Mouse (Mus musculus) ovary, postnatal 10 days (tissue): ENCODE data around the gene Dpm2.
A peak's percentile ranks its signal among the peaks of the same experiment; 100 is the strongest.

Experiments
- DNase-seq: peaks from one replicate; pipeline ENCODE4 v3.0.0; 2022; ENCODE audit warnings: low spot score

Gene Dpm2

DNA sequence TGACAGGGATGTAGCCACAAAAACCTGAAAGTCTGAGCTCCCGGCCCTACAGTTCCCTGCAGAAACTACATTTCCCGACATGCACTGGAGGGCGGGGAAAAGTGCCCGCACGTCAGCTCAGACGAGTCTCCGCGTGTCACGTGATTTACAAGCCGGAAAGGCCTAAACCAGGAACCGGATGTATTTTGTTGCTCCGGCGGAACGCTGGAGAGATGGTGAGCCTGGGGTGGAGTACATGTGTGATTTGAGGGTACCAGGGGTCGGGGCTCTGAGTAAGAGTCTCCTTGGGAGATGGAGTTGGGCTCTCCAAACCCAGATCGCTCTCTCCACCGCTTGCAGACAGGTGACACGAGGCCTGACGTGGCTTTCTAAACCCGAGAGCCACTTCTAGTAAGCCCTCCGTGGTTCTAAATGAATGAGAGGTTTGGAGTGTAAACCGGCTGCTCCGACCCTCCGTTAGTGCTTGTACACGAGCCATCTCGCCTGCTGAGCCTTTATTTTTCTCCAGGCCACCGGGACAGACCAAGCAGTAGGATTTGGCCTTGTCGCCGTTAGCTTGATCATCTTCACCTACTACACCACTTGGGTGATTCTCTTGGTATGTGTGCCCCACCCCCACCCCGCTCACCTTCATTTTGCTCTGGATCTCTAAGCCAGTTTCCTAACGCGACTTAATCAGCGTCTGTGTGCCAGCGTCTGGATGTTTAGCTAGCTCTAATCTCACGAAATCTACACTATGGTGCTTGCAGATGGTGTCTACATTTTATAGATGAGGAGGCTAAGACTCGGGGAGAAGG, at the start of gene Dpm2:
Dpm2 (plus strand) TSS at position 161 of the 797 bp plus-strand sequence.
- peak; percentile 70 for DNase-seq

- DNase-seq, result no peak
Observed at GRCm38 (mm10) chr2:32524536-32525031, 46.1 kb upstream of the Dpm2 start.

GRCm38 (mm10) chr2:32525816-32526215, 44.8 kb upstream of the Dpm2 start:
- DNase-seq, result no peak

- DNase-seq, result no peak
Observed at GRCm38 (mm10) chr2:32527468-32527966, 43.1 kb upstream of the Dpm2 start.

DNA sequence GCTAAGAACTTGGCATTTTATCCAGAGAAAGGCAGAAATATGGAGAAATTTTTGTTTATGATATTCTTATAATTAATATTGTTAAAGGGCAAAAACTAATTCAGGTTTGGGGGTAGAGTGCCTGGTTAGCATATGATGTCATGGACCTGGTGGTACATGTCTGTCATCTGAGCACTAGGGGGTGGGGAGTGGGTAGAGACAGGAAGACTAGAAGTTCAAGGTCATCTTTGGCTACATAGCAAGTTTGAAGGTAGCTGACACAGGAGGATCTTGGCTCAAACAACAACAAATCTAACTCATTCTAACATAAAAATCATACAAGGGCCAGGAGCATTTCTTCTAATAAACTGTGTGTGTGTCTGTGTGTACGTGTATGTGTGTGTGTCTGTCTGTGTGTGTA, 42.3 kb upstream of the Dpm2 start:
- no peak for DNase-seq

- no peak for DNase-seq
Observed at GRCm38 (mm10) chr2:32530479-32530878, 40.2 kb upstream of the Dpm2 start.

DNA sequence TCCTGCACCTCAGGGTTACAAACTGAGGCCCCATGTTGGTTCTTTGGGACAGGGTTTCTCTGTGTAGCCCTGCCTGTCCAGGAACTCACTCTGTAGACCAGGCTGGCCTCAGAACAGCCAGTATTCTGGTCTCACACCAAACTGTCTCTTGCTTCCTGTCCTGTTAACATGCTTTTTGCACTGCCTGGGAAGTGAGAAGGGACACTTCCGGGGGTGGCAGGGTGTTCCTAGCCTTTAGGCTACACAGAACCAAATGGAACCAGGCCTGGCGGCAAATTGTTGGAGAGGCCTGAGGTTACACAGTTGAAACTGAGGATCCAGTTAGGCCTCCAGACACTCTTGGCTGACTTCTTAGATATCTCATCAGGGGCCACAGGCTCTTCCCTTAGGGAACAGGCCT, 37.5 kb upstream of the Dpm2 start:
- no peak for DNase-seq

DNA sequence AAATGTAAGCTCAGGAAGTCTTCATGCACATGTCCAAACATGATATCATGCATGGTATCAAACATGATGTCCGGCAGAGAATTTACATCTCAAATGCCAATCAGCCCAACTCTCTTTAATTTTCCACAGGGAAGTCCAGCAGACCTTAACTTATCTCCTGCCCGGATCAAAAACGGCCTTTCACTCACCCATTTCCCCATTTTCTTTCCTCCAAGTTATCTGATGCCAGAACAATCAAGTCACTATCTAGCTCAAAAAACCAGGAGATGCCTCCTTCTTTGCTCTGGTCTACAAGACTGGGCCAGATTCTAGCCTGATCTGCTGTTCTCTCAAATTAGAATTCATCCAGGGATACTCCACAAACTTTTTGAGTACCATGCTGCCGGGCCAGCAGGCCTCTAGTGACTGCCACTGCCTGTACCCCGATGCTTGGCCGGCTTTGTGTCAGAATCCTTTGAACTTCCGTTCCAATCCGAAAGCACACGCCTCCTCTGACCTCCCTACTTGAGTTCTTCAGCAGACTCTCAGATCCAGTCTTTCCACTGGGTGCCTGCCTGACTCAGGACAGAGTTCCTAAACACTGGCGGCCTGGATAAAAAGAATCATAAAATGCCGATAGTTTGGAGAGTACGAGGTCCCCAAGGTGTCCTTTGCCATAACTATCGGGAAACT, 36.5 kb upstream of the Dpm2 start:
- no peak for DNase-seq

DNA sequence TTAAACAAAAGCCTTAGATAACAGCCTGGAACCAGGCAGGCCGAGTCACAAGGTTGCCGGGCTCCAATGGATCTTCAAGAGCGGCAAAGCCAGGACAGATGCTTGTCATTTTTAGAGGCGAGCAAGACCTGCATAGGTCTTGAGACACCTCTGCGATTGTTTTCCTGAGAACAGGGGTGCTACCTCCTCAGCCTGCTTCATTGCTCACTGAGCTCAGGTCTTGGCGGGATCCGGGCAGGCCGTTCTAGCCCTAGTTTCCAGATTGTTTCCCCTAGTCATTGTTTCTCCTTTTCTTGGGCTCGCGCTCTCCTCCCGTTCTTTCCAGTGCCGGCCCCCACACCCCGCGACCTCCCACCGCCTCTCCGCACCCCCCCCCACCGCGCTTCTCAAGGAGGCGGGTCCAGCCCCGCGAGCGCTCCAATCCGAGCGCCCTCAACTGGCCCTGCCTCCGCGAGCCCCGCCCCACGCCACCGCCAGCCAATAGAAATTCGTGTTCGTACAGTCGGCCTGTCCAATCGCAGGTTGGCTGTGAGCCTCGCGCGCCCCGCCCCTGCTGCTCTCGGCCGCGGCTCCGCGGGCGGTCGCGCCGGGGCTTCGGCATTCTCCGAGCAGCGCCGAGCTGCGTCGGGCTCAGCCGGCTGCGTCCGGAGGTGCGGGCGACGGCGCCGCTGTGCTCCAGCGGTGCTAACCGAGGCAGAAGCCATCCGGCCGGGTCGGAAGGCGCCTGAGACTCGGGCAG, 35.8 kb upstream of the Dpm2 start, which contains the start of gene Fam102a:
Fam102a (plus strand) TSS at position 600 of the 739 bp plus-strand sequence.
- peak; percentile 91 for DNase-seq

DNA sequence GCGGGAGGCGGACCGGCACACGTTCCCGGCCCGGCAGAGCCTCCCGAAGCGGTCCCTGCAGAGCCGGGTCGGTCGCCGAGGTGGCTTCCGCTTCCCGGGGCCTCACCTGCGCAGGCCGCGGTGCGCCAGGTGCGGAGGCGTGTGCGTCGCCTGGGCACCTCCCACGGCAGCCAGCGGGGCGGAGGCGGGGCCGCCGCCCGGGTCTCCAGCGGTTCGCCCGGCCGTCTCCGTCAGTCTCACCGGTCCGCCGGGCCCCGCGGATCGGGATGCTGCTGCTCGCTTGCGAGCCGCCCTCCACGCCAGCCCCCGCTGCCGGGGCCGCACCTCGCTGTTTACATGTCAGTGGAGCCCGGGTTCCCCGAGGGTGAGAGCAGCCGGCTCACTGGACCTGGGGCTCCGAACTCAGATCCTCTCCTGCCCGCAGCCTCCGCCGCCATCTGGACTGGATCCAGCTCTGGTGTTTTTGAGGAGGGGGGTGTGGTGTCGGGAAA, 35.1 kb upstream of the Dpm2 start:
- peak; percentile 42 for DNase-seq

- no peak for DNase-seq
Observed at GRCm38 (mm10) chr2:32536086-32536633, 34.5 kb upstream of the Dpm2 start.

GRCm38 (mm10) chr2:32536634-32537359, 33.9 kb upstream of the Dpm2 start:
- DNase-seq, result peak; percentile 25

- DNase-seq, result no peak
Observed at GRCm38 (mm10) chr2:32537360-32537905, 33.2 kb upstream of the Dpm2 start.

DNA sequence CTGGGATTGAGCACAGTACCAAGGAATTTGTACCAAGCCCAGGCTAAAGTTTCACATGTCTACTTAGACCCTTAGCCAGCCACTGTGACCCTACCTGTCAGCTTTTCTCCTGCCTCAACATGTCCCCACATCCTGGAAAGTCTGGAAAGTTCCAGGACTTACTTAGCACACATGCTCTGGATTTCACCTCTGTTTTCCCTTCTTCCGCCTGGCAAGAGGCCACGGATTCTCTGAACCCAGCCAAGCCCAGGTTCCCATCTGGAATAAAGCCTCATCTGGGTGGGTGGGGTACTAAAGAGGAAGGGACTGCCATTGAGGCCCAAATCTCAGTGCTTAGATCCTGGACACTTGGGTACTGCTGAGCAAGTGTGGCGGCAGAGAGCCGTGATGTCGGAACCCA, 32.7 kb upstream of the Dpm2 start:
- no peak for DNase-seq

DNA sequence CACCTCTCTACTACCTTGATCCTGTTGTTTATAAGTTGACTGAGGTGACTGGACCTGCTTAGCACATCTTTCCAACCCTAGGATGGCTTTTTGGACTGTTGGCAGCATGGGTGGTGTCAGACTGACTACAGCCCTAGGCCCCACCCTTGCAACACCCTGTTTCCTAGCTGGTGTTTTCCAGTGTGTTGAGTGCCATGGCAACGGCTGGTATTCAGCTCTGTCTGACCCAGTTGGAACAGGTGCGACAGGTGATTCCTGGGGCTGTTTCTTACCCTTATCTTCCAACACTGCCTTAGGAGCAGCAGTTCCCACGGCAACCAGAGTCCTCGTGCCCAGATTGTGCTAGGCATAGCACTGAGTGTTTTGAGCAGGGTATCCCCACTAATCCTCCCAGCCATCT, 32.2 kb upstream of the Dpm2 start:
- DNase-seq, result no peak

- DNase-seq, result no peak
Observed at GRCm38 (mm10) chr2:32539452-32539981, 31.1 kb upstream of the Dpm2 start.

DNA sequence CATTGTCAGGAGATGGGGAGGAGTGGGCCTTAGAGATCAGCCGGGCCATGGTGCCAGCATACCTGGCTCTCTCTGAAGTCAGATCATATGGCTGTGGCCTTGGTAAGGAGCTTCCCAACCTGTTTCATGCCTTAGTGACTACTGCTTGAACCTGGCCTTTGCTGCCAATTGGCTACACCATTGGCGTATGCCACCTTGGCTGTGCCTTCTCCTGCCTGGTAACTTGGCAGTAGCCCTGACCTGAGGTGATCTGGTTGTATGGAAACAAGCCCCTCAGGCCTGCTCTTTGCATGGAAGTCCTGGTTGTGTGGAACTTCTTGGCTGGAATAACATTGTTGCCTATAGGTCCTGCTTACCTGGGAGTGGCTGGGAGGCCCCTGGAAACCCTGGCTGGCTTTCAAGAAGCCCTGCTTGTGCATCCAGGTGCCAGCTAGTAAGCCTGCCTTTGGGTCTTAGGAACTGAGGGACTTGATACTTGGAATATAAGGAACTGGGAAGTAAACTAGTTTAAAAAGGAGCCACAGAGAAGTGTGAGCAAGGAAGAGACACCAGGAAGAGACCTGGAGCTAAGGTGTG, 29.2 kb upstream of the Dpm2 start:
- no peak for DNase-seq

GRCm38 (mm10) chr2:32541986-32542573, 28.6 kb upstream of the Dpm2 start:
- no peak for DNase-seq

DNA sequence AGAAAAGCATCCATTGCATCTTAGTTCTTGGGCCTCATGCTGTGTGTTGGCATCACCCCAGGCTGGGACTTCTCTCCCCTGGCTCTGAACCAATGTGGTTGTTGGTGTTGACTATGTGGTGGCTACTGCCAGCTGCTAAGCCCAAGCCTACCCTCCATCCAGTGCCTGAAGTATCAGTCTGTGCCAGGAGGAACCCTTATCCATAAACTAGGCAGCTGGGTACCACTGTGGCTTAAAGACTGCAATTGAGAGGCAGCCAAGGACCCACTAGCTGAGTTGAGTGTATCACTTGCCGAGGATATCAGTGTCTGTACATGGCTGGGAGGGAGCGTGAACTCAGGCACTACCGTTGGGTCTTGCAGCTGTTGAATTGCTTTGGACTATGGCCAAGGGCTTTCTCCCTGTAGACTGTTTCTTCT, 27.6 kb upstream of the Dpm2 start:
- DNase-seq, result no peak

- no peak for DNase-seq
Observed at GRCm38 (mm10) chr2:32546951-32547350, 23.7 kb upstream of the Dpm2 start.
